Mouse (Mus musculus) embryonic fibroblast, embryonic 13.5 days (primary cell): ENCODE results near the gene Gpx2.

Experiments
- CTCF ChIP-seq: IDR thresholded peaks from 2 replicates; pipeline ENCODE4 v1.5.1; 2011; ENCODE audit warnings: mild to moderate bottlenecking, control low read depth, low read length, moderate library complexity, borderline replicate concordance; ENCODE audit not compliant: insufficient read depth
- POLR2A ChIP-seq: IDR thresholded peaks from 2 replicates; pipeline ENCODE4 v1.6.1; 2011; ENCODE audit warnings: low read depth, mild to moderate bottlenecking, control low read depth, low read length, moderate library complexity

GRCm38 (mm10) chr12:76795350-76795749 lies at the start of gene Gpx2:
- no peak for TF ChIP-seq CTCF
- TF ChIP-seq POLR2A, result no peak
